Mouse (Mus musculus) heart, embryonic 11.5 days (tissue): ENCODE results near the gene Obsl1. TPM values are rescaled to one million over a fixed set of nuclear protein-coding genes. Genes with fewer than 3 reads are reported as not detected.

Experiments used
- ATAC-seq: fragments of 200-750 bp; cut with Nextera tagmentation; replicated peaks from 2 replicates; pipeline ENCODE4 v1.8.0; 2017; ENCODE audit warnings: moderate library complexity; ENCODE audit not compliant: insufficient number of reproducible peaks, low FRiP score, low TSS enrichment
- H3K27ac ChIP-seq: fragments of 300-500 bp; sonication (generic); 2 replicates; pipeline ENCODE4 v1.5.1; 2014; ENCODE audit warnings: mild to moderate bottlenecking, low read depth, low read length
- H3K27me3 ChIP-seq: fragments of 300-500 bp; sonication (generic); 2 replicates; pipeline ENCODE4 v1.6.1; 2014; ENCODE audit warnings: mild to moderate bottlenecking, low read length, mixed read lengths; ENCODE audit not compliant: control insufficient read depth, insufficient read depth
- H3K36me3 ChIP-seq: fragments of 300-500 bp; sonication (generic); 2 replicates; pipeline ENCODE4 v1.6.1; 2014; ENCODE audit warnings: mild to moderate bottlenecking, low read length, moderate library complexity, mixed read lengths; ENCODE audit not compliant: control insufficient read depth, insufficient read depth
- H3K4me1 ChIP-seq: fragments of 300-500 bp; sonication (generic); 2 replicates; pipeline ENCODE4 v1.6.1; 2014; ENCODE audit warnings: low read length; ENCODE audit not compliant: control insufficient read depth, insufficient read depth
- H3K4me2 ChIP-seq: fragments of 300-500 bp; sonication (generic); 2 replicates; pipeline ENCODE4 v1.6.1; 2014; ENCODE audit warnings: mild to moderate bottlenecking, moderate library complexity
- H3K4me3 ChIP-seq: fragments of 300-500 bp; sonication (generic); 2 replicates; pipeline ENCODE4 v1.5.1; 2014; ENCODE audit warnings: low read depth, low read length
- H3K9ac ChIP-seq: fragments of 300-500 bp; sonication (generic); 2 replicates; pipeline ENCODE4 v1.6.1; 2014; ENCODE audit warnings: mild to moderate bottlenecking, low read depth, low read length, moderate library complexity
- H3K9me3 ChIP-seq: fragments of 300-500 bp; sonication (generic); replicated peaks from 2 replicates; pipeline ENCODE4 v1.6.1; 2016; ENCODE audit warnings: low read length; ENCODE audit not compliant: control insufficient read depth
- WGBS: fragments of 180-500 bp; shearing (Covaris S2); extraction: QIAGEN DNeasy Blood & Tissue Kit; methylation state at CpG from one replicate; pipeline ENCODE4 v1.1.7; 2014; ENCODE audit not compliant: insufficient replicate concordance; 5-methylcytosine and 5-hydroxymethylcytosine counted together
- polyA plus RNA-seq: library from polyadenylated mRNA; unstranded; fragments of >200 nt; fragmentation: Nextera tagmentation; extraction: Ambion mirVana; gene quantifications from 2 replicates; pipeline ENCODE4 v1.2.1, GENCODE M21; 2014

Obsl1 gene
- polyA plus RNA-seq, 1 experiment from 2014 or later, result 98.8 TPM

DNA sequence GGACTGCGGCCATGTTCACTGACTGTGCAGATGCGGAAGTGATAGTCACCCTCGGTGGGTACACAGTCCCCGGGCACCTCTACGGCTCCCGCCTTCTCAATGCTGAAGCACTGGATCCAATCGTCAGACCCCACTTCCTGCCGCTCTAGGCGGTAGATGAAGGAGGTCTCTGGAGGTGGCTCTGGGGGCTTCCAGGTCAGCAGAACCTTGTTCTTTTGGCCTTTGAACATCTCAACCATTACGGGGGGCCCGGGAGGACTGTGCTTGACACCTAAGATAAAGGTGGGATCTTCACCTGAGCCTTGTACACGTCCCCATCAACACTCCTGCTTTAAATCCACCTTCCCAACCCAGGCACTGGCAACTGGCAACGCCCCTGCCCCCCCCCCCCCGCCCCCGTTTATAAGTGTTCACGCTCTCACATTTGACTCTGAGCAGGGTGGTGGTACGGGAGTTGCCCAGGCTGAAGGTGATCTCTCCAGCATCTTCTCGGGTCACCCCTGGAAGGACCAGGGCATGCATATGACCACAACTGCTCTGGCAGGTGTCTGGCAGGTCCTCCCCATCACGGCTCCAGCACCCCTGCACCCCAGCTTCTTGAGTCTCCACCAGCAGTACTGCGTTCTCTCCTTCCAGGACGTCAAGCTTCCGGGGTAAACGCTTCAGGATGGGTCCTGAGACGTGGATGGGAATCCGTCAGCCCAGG lies 3.2 kb downstream of the Obsl1 start:
- peaks cover 35% of the 10 kb centered on the region for H3K36me3 ChIP-seq
- H3K27ac ChIP-seq, result no peak overlapping the region
- H3K27me3 ChIP-seq, result no peaks in the 10 kb centered on the region
- H3K4me1 ChIP-seq, result peaks cover 33% of the 10 kb centered on the region
- ATAC-seq, result no peak
- H3K4me3 ChIP-seq, result peak overlapping the region; percentile 78
- WGBS, result 75% methylated on average over 25 of the region's 25 CpGs
- H3K4me2 ChIP-seq, result peak overlapping the region; percentile 65
- H3K9ac ChIP-seq, result peak overlapping the region; percentile 54; the same call in 1 of the 2 replicates
- H3K9me3 ChIP-seq, result no peaks in the 10 kb centered on the region

DNA sequence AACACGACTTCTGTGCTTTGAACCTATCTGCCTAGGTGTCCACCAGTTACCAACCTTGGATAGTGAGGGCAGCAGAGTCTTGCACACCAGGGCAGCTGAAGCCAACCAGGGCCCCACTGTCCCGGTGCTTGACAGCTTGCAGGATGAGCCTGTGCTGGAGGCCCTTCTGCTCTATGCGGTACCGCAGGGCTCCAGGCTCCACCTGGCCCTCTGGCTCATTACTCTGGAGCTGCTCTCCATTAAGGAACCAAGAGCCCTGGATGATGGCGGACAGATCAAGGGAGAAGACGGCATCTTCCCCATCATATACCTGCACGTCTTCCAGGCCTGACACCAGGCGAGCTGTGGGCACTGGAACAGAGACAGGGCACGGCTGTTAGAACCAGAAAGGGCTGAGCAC lies 4.3 kb downstream of the Obsl1 start:
- H3K9me3 ChIP-seq, result no peaks in the 10 kb centered on the region
- no peak overlapping the region for H3K4me3 ChIP-seq
- no peak overlapping the region for H3K27ac ChIP-seq
- peaks cover 22% of the 10 kb centered on the region for H3K4me1 ChIP-seq
- no peak overlapping the region for H3K4me2 ChIP-seq
- no peaks in the 10 kb centered on the region for H3K27me3 ChIP-seq
- 85% methylated on average over 9 of the region's 9 CpGs for WGBS
- H3K36me3 ChIP-seq, result peaks cover 44% of the 10 kb centered on the region
- ATAC-seq, result no peak
- H3K9ac ChIP-seq, result no peak overlapping the region

DNA sequence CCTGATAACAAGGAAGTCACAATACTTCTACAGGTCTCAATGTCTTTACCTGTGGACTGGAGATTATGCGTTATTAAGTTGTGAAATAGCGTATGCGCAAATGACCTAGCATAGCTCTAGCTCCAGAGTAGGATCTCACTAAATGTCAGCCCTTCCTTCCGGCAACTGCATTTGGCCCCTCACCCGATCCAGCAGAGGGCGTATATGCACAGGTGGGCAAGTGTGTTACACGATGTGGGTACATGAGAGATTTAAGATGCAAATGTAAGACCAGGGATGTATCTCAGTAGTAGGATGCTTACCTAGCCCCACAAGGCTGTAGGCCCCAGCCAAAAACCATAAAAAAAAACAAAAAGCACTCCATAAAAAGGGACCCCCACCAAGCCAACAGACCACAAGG lies 6.8 kb downstream of the Obsl1 start:
- ATAC-seq, result no peak
- no peak overlapping the region for H3K9ac ChIP-seq
- H3K36me3 ChIP-seq, result peaks cover 48% of the 10 kb centered on the region
- 73% methylated on average over 7 of the region's 7 CpGs for WGBS
- peaks cover 14% of the 10 kb centered on the region for H3K4me1 ChIP-seq
- H3K27ac ChIP-seq, result no peak overlapping the region
- no peak overlapping the region for H3K4me2 ChIP-seq
- no peak overlapping the region for H3K4me3 ChIP-seq
- no peaks in the 10 kb centered on the region for H3K9me3 ChIP-seq
- H3K27me3 ChIP-seq, result no peaks in the 10 kb centered on the region

DNA sequence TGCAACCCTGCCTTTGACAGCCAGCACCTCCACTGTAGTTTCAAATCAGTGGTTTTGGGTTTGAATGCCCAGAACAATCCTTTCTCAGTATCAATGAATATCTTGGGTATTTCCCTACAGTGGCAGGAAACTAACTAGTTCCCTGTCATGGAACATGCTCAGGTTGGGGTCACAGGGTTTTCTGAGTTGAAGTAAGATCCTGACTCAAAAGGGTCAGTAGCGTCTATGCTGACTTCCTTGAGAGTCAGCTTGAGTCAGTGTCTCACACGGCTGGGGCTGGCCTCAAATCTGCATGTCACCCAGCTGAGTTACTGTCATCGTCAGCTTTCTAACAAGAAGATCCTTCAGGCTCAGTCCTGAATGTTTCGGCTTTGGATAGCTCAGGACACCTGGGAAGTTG lies 7.4 kb downstream of the Obsl1 start:
- H3K27me3 ChIP-seq, result no peaks in the 10 kb centered on the region
- WGBS, result 80% methylated on average over 4 of the region's 4 CpGs
- H3K4me1 ChIP-seq, result peaks cover 8% of the 10 kb centered on the region
- no peak overlapping the region for H3K4me3 ChIP-seq
- H3K27ac ChIP-seq, result no peak overlapping the region
- H3K36me3 ChIP-seq, result peaks cover 48% of the 10 kb centered on the region
- H3K9me3 ChIP-seq, result no peaks in the 10 kb centered on the region
- ATAC-seq, result no peak
- no peak overlapping the region for H3K9ac ChIP-seq
- no peak overlapping the region for H3K4me2 ChIP-seq

DNA sequence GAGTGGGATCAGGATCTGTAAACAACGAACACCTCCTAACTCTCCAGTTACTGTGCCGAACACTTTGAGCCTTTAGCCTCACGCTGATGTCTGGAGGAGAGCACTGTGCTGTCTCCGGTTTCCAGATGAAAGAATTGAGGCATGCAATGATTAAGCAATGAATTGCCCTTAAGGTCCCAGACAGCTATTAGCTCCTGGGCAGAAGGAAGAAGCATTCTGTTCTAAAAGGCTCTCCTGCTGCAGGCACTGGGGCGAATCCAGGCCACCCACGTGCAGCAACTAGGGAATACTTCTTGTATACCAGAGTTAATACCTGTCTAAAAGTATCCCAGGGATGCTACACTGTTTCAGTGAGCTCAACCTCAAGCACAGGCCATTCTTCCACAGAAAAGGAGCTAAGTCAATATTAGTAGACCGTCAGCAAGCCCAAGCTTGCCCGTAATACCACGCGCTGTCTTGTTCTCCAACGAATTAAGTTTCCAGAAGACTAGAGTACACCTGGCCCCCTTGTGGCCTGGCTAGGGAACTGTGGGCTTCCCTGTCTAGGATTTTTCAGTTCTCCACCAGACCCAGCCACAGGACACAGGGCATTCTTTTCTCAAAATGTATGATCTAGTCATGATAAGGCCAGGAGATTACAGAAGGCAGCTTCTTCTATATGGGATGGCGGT lies 11.2 kb downstream of the Obsl1 start:
- H3K4me1 ChIP-seq, result no peaks in the 10 kb centered on the region
- no peak for ATAC-seq
- H3K9me3 ChIP-seq, result no peaks in the 10 kb centered on the region
- no peak overlapping the region for H3K27ac ChIP-seq
- no peak overlapping the region for H3K4me3 ChIP-seq
- H3K4me2 ChIP-seq, result no peak overlapping the region
- H3K9ac ChIP-seq, result no peak overlapping the region
- WGBS, result 66% methylated on average over 12 of the region's 12 CpGs
- H3K36me3 ChIP-seq, result peaks cover 47% of the 10 kb centered on the region
- no peaks in the 10 kb centered on the region for H3K27me3 ChIP-seq

DNA sequence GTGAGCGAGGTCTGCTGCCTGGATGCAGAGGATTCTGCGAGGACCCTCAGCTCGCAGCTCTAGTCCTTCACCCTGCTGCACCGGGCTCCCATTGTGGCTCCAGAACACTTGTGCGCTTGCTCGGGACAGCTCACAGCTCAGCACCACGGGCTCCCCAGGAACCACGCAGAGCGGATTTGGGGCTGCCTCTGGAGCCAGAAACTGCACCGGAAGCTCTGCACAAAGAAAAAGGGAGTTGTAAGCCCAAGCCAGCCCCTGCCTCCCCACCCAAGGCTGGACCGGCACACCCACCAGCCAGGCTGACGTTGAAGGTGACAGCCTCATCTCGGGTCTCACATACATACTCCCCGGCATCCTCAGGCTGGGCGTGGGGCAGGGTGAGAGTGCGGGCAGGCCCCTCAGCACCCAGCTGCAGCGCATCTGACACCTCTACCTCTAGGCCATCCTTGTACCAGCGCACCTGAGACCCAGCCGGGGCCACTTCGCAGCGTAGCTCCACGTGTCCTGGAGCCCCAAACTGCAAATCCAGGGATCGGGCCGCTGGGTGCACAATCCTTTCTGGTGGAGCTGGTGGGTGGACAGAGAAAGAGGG lies 13.6 kb downstream of the Obsl1 start:
- Histone ChIP-seq H3K4me1 (peaks cover 6% of the 10 kb centered on the region), H3K4me3 (no peak overlapping the region), H3K27me3 (peaks cover 10% of the 10 kb centered on the region), H3K9ac (no peak overlapping the region), H3K9me3 (no peaks in the 10 kb centered on the region), H3K4me2 (no peak overlapping the region), H3K36me3 (peaks cover 38% of the 10 kb centered on the region), H3K27ac (no peak overlapping the region)
- WGBS, result 43% methylated on average over 24 of the region's 24 CpGs
- ATAC-seq, result no peak

DNA sequence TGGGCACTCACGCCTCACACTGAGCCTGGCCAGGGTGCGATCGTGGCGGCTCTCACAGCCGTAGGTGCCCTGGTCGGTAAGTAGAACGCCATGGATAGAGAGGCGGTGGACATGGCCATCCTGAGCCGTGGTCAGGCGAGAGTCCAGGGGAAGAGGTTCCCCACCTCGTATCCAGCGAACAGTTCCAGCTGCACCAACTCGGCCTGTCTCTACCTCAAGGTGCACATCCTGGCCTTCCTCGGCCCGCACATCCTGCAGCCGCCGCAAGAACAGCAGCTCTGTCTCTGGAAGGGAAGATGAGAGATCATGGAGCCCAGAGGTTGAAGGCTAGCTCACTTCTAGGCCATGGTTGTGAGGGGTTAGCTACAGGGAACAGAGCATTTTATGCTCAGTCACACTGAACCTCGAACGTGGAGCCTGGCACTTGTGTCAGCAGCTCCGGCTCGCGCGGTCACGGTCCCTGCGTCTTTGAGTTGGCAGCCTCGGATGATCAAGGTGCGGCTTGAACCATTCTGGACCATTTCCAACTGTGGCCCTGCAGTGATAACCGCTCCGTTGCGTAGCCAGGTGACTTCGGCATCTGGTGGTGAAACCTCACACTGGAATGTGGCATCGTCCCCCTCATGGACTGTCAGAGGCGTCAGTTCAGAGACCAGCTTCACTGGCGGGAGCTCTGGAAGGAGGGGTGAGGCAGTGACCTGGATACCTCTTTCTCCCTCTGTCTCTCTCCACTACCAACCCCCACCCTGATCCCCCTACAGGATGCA lies 15.3 kb downstream of the Obsl1 start:
- no peak overlapping the region for H3K27ac ChIP-seq
- no peaks in the 10 kb centered on the region for H3K9me3 ChIP-seq
- peaks cover 25% of the 10 kb centered on the region for H3K27me3 ChIP-seq
- H3K4me3 ChIP-seq, result no peak overlapping the region
- no peak overlapping the region for H3K4me2 ChIP-seq
- H3K9ac ChIP-seq, result no peak overlapping the region
- H3K36me3 ChIP-seq, result peaks cover 30% of the 10 kb centered on the region
- H3K4me1 ChIP-seq, result peaks cover 14% of the 10 kb centered on the region
- 81% methylated on average over 34 of the region's 34 CpGs for WGBS
- no peak for ATAC-seq

DNA sequence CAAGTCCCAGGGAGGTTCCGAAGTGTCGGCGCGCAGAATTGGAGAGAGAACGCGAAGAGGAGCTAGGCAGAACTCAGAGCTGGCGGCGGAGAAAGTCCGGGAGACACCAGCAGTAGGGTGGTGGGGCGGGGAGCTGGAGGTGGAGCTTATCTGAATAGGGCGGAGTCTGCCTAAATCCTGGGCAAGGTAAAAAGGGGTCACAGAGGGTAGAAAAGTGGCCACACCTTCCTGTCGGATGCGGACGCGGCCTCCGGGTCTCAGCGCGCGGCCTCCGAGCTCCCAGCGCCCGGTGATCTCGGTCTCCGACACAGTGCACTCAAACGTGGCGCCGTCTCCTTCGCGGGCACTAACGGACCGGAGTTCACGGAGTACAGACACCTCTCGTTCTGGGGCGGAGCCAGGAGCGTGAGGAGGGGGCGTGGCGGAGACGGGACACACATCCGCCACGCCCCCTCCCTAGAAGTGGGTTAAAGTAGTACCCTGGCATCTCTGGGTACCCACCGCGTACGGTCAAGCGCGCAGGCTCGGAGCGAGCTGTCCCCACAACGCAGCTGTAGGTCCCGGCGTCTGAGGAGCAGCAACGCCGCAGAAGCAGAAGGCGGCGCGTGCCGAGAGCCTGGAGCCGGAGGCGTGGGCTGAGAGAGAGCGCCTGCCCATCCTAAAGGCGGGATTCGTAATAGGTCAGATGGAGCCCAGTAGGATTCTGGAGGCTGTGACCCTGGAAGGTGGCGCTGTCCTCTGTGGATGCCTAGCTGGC lies 18.7 kb downstream of the Obsl1 start:
- Histone ChIP-seq H3K27me3 (peaks cover 56% of the 10 kb centered on the region), H3K4me3 (peak overlapping the region; percentile 52), H3K9ac (0 out of 2 replicates have a peak overlapping the region, but pooled peaks have one; percentile 22), H3K27ac (no peak overlapping the region), H3K4me2 (peak overlapping the region; percentile 69), H3K36me3 (peaks cover 28% of the 10 kb centered on the region), H3K4me1 (peaks cover 14% of the 10 kb centered on the region), H3K9me3 (no peaks in the 10 kb centered on the region)
- WGBS, result 2% methylated on average over 62 of the region's 62 CpGs
- ATAC-seq, result peak; percentile 36
